Mouse (Mus musculus) layer of hippocampus, adult 9-11 months (tissue): ENCODE data around the gene Eef1a2.

ENCODE experiments used
- DNase-seq: peaks from one replicate; pipeline ENCODE4 v3.0.0; 2022

The Eef1a2 gene

GRCm38 (mm10) chr2:181128963-181129362, 27.9 kb downstream of the Eef1a2 start:
- no peak for DNase-seq

- DNase-seq = no peak
Measured at GRCm38 (mm10) chr2:181127786-181128185, 29.0 kb downstream of the Eef1a2 start.

- DNase-seq = no peak
Measured at GRCm38 (mm10) chr2:181125726-181126455, 30.9 kb downstream of the Eef1a2 start.

- no peak for DNase-seq
Measured at GRCm38 (mm10) chr2:181122642-181123041, 34.2 kb downstream of the Eef1a2 start.

- peak; percentile 68 for DNase-seq
Measured at GRCm38 (mm10) chr2:181120922-181121449, 35.8 kb downstream of the Eef1a2 start.

GRCm38 (mm10) chr2:181119952-181120351, 36.9 kb downstream of the Eef1a2 start:
- peak; percentile 92 for DNase-seq

GRCm38 (mm10) chr2:181116436-181116835, 40.4 kb downstream of the Eef1a2 start:
- no peak for DNase-seq

- no peak for DNase-seq
Measured at GRCm38 (mm10) chr2:181115367-181115766, 41.4 kb downstream of the Eef1a2 start.

GRCm38 (mm10) chr2:181113762-181114361, 43.0 kb downstream of the Eef1a2 start:
- DNase-seq = no peak

- no peak for DNase-seq
Measured at GRCm38 (mm10) chr2:181111665-181112064, 45.1 kb downstream of the Eef1a2 start.

- DNase-seq = no peak
Measured at GRCm38 (mm10) chr2:181104111-181104510, 52.7 kb downstream of the Eef1a2 start.

GRCm38 (mm10) chr2:181102161-181102560, 54.7 kb downstream of the Eef1a2 start:
- no peak for DNase-seq

- no peak for DNase-seq
Measured at GRCm38 (mm10) chr2:181101626-181102025, 55.2 kb downstream of the Eef1a2 start.

GRCm38 (mm10) chr2:181100087-181100486, 56.7 kb downstream of the Eef1a2 start:
- DNase-seq = no peak
